Mouse (Mus musculus) stomach, postnatal 0 days (tissue): Measurements from ENCODE around the gene 9230112D13Rik. TPM values are rescaled to one million over a fixed set of nuclear protein-coding genes. Genes with fewer than 3 reads are reported as not detected.

Experiments
- ATAC-seq: fragments of 200-750 bp; cut with Nextera tagmentation; 2 replicates; pipeline ENCODE4 v1.8.0; 2017; ENCODE audit not compliant: low FRiP score, low TSS enrichment
- DNase-seq: peaks from one replicate; pipeline ENCODE4 v3.0.0-alpha.2; 2016; ENCODE audit warnings: low spot score
- H3K27ac ChIP-seq: fragments of 300-500 bp; sonication (generic); replicated peaks from 2 replicates; pipeline ENCODE4 v1.5.1; 2014; ENCODE audit warnings: mild to moderate bottlenecking, control low read depth
- H3K27me3 ChIP-seq: fragments of 300-500 bp; sonication (generic); 2 replicates; pipeline ENCODE4 v1.6.1; 2014; ENCODE audit warnings: low read length; ENCODE audit not compliant: control insufficient read depth, insufficient read depth
- H3K36me3 ChIP-seq: fragments of 300-500 bp; sonication (generic); 2 replicates; pipeline ENCODE4 v1.6.1; 2014; ENCODE audit warnings: low read length, mixed read lengths; ENCODE audit not compliant: control insufficient read depth, insufficient read depth
- H3K4me1 ChIP-seq: fragments of 300-500 bp; sonication (generic); replicated peaks from 2 replicates; pipeline ENCODE4 v1.6.1; 2014; ENCODE audit warnings: antibody characterized with exemption; ENCODE audit not compliant: control insufficient read depth, insufficient read depth
- H3K4me2 ChIP-seq: fragments of 300-500 bp; sonication (generic); replicated peaks from 2 replicates; pipeline ENCODE4 v1.6.1; 2014; ENCODE audit warnings: low read depth, mild to moderate bottlenecking, control low read depth, moderate library complexity
- H3K4me3 ChIP-seq: fragments of 300-500 bp; sonication (generic); 2 replicates; pipeline ENCODE4 v1.5.1; 2014; ENCODE audit warnings: low read depth, low read length, control low read depth
- H3K9ac ChIP-seq: fragments of 300-500 bp; sonication (generic); 2 replicates; pipeline ENCODE4 v1.6.1; 2014; ENCODE audit warnings: mild to moderate bottlenecking, low read length, control low read depth, mixed read lengths
- H3K9me3 ChIP-seq: fragments of 300-500 bp; sonication (generic); 2 replicates; pipeline ENCODE4 v1.6.1; 2016; ENCODE audit warnings: low read length; ENCODE audit not compliant: control insufficient read depth
- CTCF ChIP-seq: IDR thresholded peaks from 2 replicates; pipeline ENCODE4 v1.5.1; 2016; ENCODE audit warnings: antibody characterized with exemption, low read depth, mild to moderate bottlenecking, moderate library complexity
- EP300 ChIP-seq: optimal IDR thresholded peaks from 2 replicates; pipeline ENCODE3; 2016; ENCODE audit warnings: antibody characterized with exemption
- WGBS: fragments of 180-500 bp; shearing (Covaris S2); extraction: QIAGEN DNeasy Blood & Tissue Kit; methylation state at CpG from one replicate; pipeline ENCODE4 v1.1.7; 2014; 5-methylcytosine and 5-hydroxymethylcytosine counted together
- polyA plus RNA-seq: library from polyadenylated mRNA; unstranded; fragments of >200 nt; fragmentation: Nextera tagmentation; extraction: Ambion mirVana; gene quantifications from 2 replicates; pipeline ENCODE4 v1.2.1, GENCODE M21; 2015

The 9230112D13Rik gene
- polyA plus RNA-seq, 1 experiment from 2014 or later: not detected

DNA sequence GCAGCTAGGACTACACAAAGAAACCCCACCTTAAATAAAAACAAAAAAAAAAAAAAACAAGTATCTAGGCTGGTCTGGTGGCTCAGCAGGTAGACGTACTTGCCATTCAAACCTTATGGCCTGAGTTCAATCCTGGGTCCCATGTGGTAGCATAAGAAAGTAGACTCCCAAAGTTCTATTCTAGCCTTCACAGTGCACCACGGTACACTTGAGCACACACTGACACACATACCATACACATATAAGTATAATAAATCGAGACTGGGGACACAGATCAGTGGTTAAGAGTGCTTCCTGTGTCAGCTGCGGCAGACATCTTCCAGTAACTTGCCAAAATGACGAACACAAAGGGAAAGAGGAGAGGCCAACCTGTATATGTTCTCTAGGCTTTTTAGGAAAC lies 6.7 kb downstream of the 9230112D13Rik start:
- no peak overlapping the region for H3K4me2 ChIP-seq
- DNase-seq (no peak), ATAC-seq (no peak)
- no peaks in the 10 kb centered on the region for H3K27me3 ChIP-seq
- no peak overlapping the region for H3K4me3 ChIP-seq
- H3K4me1 ChIP-seq: no peaks in the 10 kb centered on the region
- TF ChIP-seq CTCF: no peak
- no peak for TF ChIP-seq EP300
- H3K27ac ChIP-seq: no peak overlapping the region
- H3K9me3 ChIP-seq: no peaks in the 10 kb centered on the region
- WGBS: 78% methylated on average over 5 of the region's 5 CpGs
- no peaks in the 10 kb centered on the region for H3K36me3 ChIP-seq
- no peak overlapping the region for H3K9ac ChIP-seq

- H3K36me3 ChIP-seq: no peaks in the 10 kb centered on the region
- WGBS: 36% methylated on average over 6 of the region's 6 CpGs
- no peak overlapping the region for H3K9ac ChIP-seq
- no peak overlapping the region for H3K4me3 ChIP-seq
- no peaks in the 10 kb centered on the region for H3K27me3 ChIP-seq
- peak; percentile 78 for ATAC-seq
- peak overlapping the region; percentile 20; the same call in 1 of the 2 replicates for H3K27ac ChIP-seq
- TF ChIP-seq EP300 (no peak), CTCF (peak; percentile 50)
- no peaks in the 10 kb centered on the region for H3K4me1 ChIP-seq
- no peaks in the 10 kb centered on the region for H3K9me3 ChIP-seq
- H3K4me2 ChIP-seq: no peak overlapping the region
- peak; percentile 53 for DNase-seq
Measured at GRCm38 (mm10) chr14:34514120-34514519, 8.5 kb downstream of the 9230112D13Rik start.

GRCm38 (mm10) chr14:34512602-34513001 lies 10.0 kb downstream of the 9230112D13Rik start:
- H3K4me2 ChIP-seq: no peak overlapping the region
- TF ChIP-seq EP300: no peak
- TF ChIP-seq CTCF: no peak
- H3K9ac ChIP-seq: no peak overlapping the region
- peaks cover 4% of the 10 kb centered on the region; the same call in 1 of the 2 replicates for H3K4me1 ChIP-seq
- no peaks in the 10 kb centered on the region for H3K9me3 ChIP-seq
- WGBS: 49% methylated on average over 4 of the region's 4 CpGs
- peak; percentile 61 for ATAC-seq
- no peak overlapping the region for H3K4me3 ChIP-seq
- H3K27ac ChIP-seq: no peak overlapping the region
- no peak for DNase-seq
- H3K27me3 ChIP-seq: no peaks in the 10 kb centered on the region
- H3K36me3 ChIP-seq: no peaks in the 10 kb centered on the region

DNA sequence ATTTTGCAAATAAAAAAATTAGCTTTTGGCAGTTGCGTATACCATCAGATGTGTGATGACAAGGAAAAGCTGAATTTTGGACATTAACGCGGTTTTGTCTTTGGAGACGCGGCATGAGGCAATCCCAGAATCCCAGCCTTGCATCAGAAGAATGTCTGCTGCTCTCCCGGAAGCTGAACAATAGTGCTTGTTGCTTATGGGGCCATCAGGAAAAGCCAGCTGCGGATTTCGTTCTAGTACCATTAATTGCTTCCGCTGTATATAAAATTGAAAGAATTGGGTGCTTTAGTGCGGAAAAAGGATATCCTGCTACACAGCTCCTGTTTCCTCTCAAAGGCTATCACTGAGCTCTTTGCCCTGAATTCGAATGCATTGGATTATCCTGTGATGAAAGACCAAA lies 10.7 kb downstream of the 9230112D13Rik start:
- Histone ChIP-seq H3K9ac (no peak overlapping the region), H3K36me3 (no peaks in the 10 kb centered on the region), H3K27ac (peak overlapping the region; percentile 63; the same call in 1 of the 2 replicates), H3K9me3 (no peaks in the 10 kb centered on the region), H3K27me3 (no peaks in the 10 kb centered on the region), H3K4me1 (peaks cover 4% of the 10 kb centered on the region; the same call in 1 of the 2 replicates), H3K4me2 (no peak overlapping the region), H3K4me3 (no peak overlapping the region)
- TF ChIP-seq EP300 (no peak), CTCF (no peak)
- 40% methylated on average over 11 of the region's 11 CpGs for WGBS
- DNase-seq (no peak), ATAC-seq (no peak; the same call in 1 of the 2 replicates)

DNA sequence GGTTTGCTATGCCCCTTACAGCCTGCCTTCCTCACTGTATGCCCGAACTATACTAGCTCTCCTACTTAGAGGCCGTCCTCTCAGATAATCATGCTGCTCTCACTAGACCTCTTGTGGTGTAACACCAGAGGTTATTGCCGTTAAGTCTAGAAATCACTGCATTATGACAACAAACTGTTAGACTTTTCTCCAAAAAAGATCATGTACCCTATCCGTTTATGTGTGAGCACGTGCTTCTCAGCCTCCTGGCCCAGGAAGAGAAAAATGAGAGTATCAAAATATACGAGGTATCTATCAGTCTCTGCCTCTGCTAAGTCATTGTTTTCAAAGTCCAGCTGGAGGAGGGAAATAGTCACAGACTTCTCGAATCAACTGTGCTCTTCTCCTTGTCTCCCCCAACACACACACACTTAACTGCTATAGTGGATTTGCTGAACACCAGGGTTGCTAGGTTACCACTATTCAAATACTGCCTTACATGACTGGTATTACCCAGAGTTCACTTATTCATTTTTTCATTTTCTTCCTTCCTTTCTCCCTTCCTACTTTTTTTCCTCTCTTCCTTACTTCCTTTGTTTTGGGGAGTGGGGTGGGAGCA lies 13.7 kb downstream of the 9230112D13Rik start:
- no peak overlapping the region for H3K4me3 ChIP-seq
- no peaks in the 10 kb centered on the region for H3K9me3 ChIP-seq
- no peaks in the 10 kb centered on the region for H3K27me3 ChIP-seq
- H3K4me2 ChIP-seq: no peak overlapping the region
- 20% methylated on average over 7 of the region's 7 CpGs for WGBS
- no peak overlapping the region for H3K9ac ChIP-seq
- TF ChIP-seq CTCF (peak; percentile 29), EP300 (no peak)
- ATAC-seq (no peak), DNase-seq (no peak)
- H3K27ac ChIP-seq: peak overlapping the region; percentile 49; the same call in 1 of the 2 replicates
- H3K4me1 ChIP-seq: peaks cover 7% of the 10 kb centered on the region; the same call in 1 of the 2 replicates
- no peaks in the 10 kb centered on the region for H3K36me3 ChIP-seq

DNA sequence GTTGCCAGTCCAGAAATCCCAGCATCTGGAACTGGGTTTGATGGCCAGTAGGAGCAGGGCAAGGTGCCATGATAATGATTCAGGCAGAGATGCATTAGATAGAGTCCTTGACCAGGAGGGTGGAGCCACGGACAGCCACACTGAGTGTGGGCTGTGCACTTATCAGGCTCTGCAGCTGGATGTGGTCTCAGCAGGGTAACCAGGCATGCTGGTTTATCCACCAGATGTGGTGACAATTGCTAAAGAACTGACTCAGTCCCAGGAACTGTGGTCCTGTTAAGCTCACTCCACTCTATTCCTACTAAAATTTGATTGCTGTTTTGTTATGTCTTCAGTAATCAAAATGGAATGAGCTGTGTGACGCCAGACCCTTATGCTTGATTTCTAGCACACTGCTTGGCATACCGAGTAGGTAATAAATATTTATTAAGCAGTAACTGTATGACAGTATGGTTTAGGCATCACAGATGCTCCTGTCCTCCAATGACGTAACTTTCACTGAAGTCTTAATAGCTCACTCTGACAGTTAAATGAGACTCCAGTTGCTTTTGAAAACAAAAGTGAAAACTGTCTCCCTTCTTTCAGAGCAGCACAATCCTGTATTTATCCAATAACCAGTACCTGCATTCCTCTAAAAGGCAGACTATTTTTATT lies 14.3 kb downstream of the 9230112D13Rik start:
- H3K9me3 ChIP-seq: no peaks in the 10 kb centered on the region
- no peak for DNase-seq
- H3K27ac ChIP-seq: peak overlapping the region; percentile 49
- WGBS: 30% methylated on average over 4 of the region's 4 CpGs
- H3K4me2 ChIP-seq: no peak overlapping the region
- ATAC-seq: no peak; the same call in 1 of the 2 replicates
- no peak overlapping the region for H3K4me3 ChIP-seq
- H3K27me3 ChIP-seq: no peaks in the 10 kb centered on the region
- H3K9ac ChIP-seq: no peak overlapping the region
- TF ChIP-seq EP300 (no peak), CTCF (no peak)
- H3K36me3 ChIP-seq: no peaks in the 10 kb centered on the region
- H3K4me1 ChIP-seq: peaks cover 7% of the 10 kb centered on the region; the same call in 1 of the 2 replicates
